Mouse (Mus musculus) ES-E14 (cell line): ENCODE data around the gene Cipc. TPM values are rescaled to one million over a fixed set of nuclear protein-coding genes. Genes with fewer than 3 reads are reported as not detected.

Experiments used
- DNase-seq: peaks from one replicate; pipeline ENCODE4 v3.0.0-alpha.2; 2013; ENCODE audit warnings: low read depth, low spot score
- H3K27ac ChIP-seq: 2 replicates; pipeline ENCODE4 v1.5.1; 2012; ENCODE audit warnings: low read depth, mild to moderate bottlenecking, low read length, moderate library complexity, mixed read lengths; ENCODE audit not compliant: poor library complexity, insufficient read depth, severe bottlenecking
- H3K36me3 ChIP-seq: 2 replicates; pipeline ENCODE4 v1.6.1; 2012; ENCODE audit warnings: mild to moderate bottlenecking, low read length, moderate library complexity, mixed read lengths; ENCODE audit not compliant: control insufficient read depth, poor library complexity, insufficient read depth, severe bottlenecking
- H3K4me1 ChIP-seq, 2 experiments: fragments of 150-350 bp in 1 of 2; sonication (generic) in 1 of 2; 2 replicates each; pipeline ENCODE4 v1.6.1; 2012; ENCODE audit warnings: low read length in 2 of 2, mild to moderate bottlenecking in 1 of 2, mixed read lengths in 1 of 2; ENCODE audit not compliant: control insufficient read depth in 2 of 2, insufficient read depth in 2 of 2, poor library complexity in 1 of 2
- H3K4me3 ChIP-seq, 2 experiments: fragments of 150-350 bp in 1 of 2; sonication (generic) in 1 of 2; 2 replicates each; pipeline ENCODE4 v1.5.1; 2012; ENCODE audit warnings: low read length in 2 of 2, low read depth in 1 of 2, mild to moderate bottlenecking in 1 of 2, mixed read lengths in 1 of 2; ENCODE audit not compliant: insufficient read depth in 1 of 2, poor library complexity in 1 of 2, severe bottlenecking in 1 of 2
- H3K9ac ChIP-seq: 2 replicates; pipeline ENCODE4 v1.6.1; 2012; ENCODE audit warnings: low read depth, mild to moderate bottlenecking, low read length, mixed read lengths; ENCODE audit not compliant: poor library complexity, insufficient read depth, severe bottlenecking
- H3K9me3 ChIP-seq: fragments of 150-350 bp; sonication (generic); 2 replicates; pipeline ENCODE4 v1.6.1; 2012; ENCODE audit warnings: low read depth, mild to moderate bottlenecking, low read length; ENCODE audit not compliant: control insufficient read depth, insufficient read depth
- CHD2 ChIP-seq: IDR thresholded peaks from 2 replicates; pipeline ENCODE4 v1.6.1; 2014; ENCODE audit warnings: mild to moderate bottlenecking, low read depth, low read length, inconsistent platforms
- HCFC1 ChIP-seq: IDR thresholded peaks from 2 replicates; pipeline ENCODE4 v1.6.1; 2012; ENCODE audit warnings: low read length, inconsistent platforms, borderline replicate concordance; ENCODE audit not compliant: insufficient read depth
- MAFK ChIP-seq: IDR thresholded peaks from 2 replicates; pipeline ENCODE4 v1.6.1; 2014; ENCODE audit warnings: mild to moderate bottlenecking, low read depth, low read length, inconsistent platforms; ENCODE audit not compliant: insufficient read depth
- ZC3H11A ChIP-seq: IDR thresholded peaks from 2 replicates; pipeline ENCODE4 v1.6.1; 2012; ENCODE audit warnings: low read depth, mild to moderate bottlenecking, inconsistent platforms, low read length, borderline replicate concordance
- ZNF384 ChIP-seq: IDR thresholded peaks from 2 replicates; pipeline ENCODE4 v1.6.1; 2012; ENCODE audit warnings: low read depth, low read length, inconsistent platforms
- in situ Hi-C, 2 experiments: fragments of 600-800 bp; cut with MboI; formaldehyde crosslinking; loops; one replicate each; pipeline ENCODE4 v1.15.1; 2025; ENCODE audit warnings: low sequenced_read_pairs in 2 of 2, inconsistent platforms in 1 of 2; ENCODE audit not compliant: unreplicated experiment in 2 of 2
- total RNA-seq: library from RNA; depleted of rRNA; stranded (reverse); fragments of 300-350 nt; gene quantifications from 2 replicates; pipeline ENCODE4 v1.2.3, GENCODE M21; 2012

Gene Cipc
- total RNA-seq, 1 experiment = 26.5 TPM

GRCm38 (mm10) chr12:86995931-86996330 is 49.1 kb downstream of the Cipc start:
- H3K4me3 ChIP-seq = no peak overlapping the region
- H3K9me3 ChIP-seq = no peaks in the 10 kb centered on the region
- no peak overlapping the region for H3K27ac ChIP-seq
- DNase-seq = no peak
- TF ChIP-seq ZNF384 (no peak), ZC3H11A (no peak), HCFC1 (no peak), MAFK (no peak)
- H3K36me3 ChIP-seq = no peaks in the 10 kb centered on the region
- in situ Hi-C loops = no loop called here
- H3K4me1 ChIP-seq = peaks cover 0 to 2% of the 10 kb centered on the region in 2 experiments; a peak in 1 of 4 replicates
- no peak overlapping the region for H3K9ac ChIP-seq

- TF ChIP-seq HCFC1 (no peak), CHD2 (no peak), ZNF384 (no peak), ZC3H11A (no peak), MAFK (no peak)
- Histone ChIP-seq H3K36me3 (no peaks in the 10 kb centered on the region), H3K9ac (no peak overlapping the region), H3K27ac (no peak overlapping the region), H3K4me3 (no peak overlapping the region), H3K4me1 (peaks cover 0 to 11% of the 10 kb centered on the region in 2 experiments; a peak in 1 of 4 replicates), H3K9me3 (no peaks in the 10 kb centered on the region)
- in situ Hi-C loops = no loop called here
- no peak for DNase-seq
Measured at GRCm38 (mm10) chr12:86998699-86999098, 51.9 kb downstream of the Cipc start.

GRCm38 (mm10) chr12:86999283-86999820 is 52.5 kb downstream of the Cipc start:
- Histone ChIP-seq H3K36me3 (no peaks in the 10 kb centered on the region), H3K27ac (no peak overlapping the region), H3K9ac (no peak overlapping the region), H3K4me1 (peaks cover 0 to 11% of the 10 kb centered on the region in 2 experiments; a peak in 1 of 4 replicates), H3K9me3 (no peaks in the 10 kb centered on the region), H3K4me3 (no peak overlapping the region)
- in situ Hi-C loops = no loop called here
- DNase-seq = no peak
- TF ChIP-seq ZC3H11A = 0 out of 2 replicates have a peak, but pooled peaks have one; percentile 13
- TF ChIP-seq HCFC1 = no peak
- TF ChIP-seq MAFK = no peak

- TF ChIP-seq CHD2 (no peak), ZC3H11A (no peak), HCFC1 (no peak), ZNF384 (peak; percentile 86), MAFK (no peak)
- H3K4me1 ChIP-seq = peaks cover 0 to 11% of the 10 kb centered on the region in 2 experiments; a peak in 1 of 4 replicates
- H3K9ac ChIP-seq = no peak overlapping the region
- H3K36me3 ChIP-seq = no peaks in the 10 kb centered on the region
- no peak overlapping the region for H3K27ac ChIP-seq
- in situ Hi-C loops = no loop called here
- no peak overlapping the region for H3K4me3 ChIP-seq
- DNase-seq = peak; percentile 47
- H3K9me3 ChIP-seq = no peaks in the 10 kb centered on the region
Measured at GRCm38 (mm10) chr12:87000151-87000839, 53.5 kb downstream of the Cipc start.
